In the genomic region with DNA sequence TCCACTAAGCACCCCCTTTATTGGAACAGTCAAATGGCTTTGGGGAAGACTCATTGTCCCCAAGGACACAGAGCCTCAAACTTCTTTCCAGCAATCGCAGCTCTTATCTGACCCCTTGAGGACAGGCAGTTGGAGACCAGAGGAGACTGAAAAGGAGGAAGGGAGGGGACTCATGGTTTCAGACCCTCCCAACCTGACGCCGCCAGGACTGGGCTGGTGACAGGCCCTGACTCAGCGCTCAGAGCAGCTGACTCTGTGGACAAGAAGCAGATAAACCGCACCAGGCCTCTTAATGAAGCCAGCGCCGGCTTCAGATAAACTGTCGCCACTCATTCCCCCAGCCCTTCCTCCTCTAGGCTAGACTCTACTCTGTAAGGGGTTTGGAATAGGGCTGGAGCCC, we compare ENCODE assay signal across 11 mouse cellular contexts. TPM values are rescaled to one million over a fixed set of nuclear protein-coding genes. Genes with fewer than 3 reads are reported as not detected.
A peak's percentile ranks its signal among the peaks of the same experiment; 100 is the strongest.
DNase-seq lines count a peak whose midpoint lies in the region; ATAC-seq lines count a peak whose summit lies in the region.
"Had no signal": no experiment of that assay in that cellular context is flagged by ENCODE, and none has a peak within 500 bp of the region (broad histone marks: within the 10 kb centered on the region; RNA-seq: fewer than 3 reads in every experiment).

No protein-coding gene starts in this region.

- H3K36me3 ChIP-seq in hindbrain, embryonic 11.5 days (ENCODE audit: control insufficient read depth, insufficient read depth, low read length), result no peaks in the 10 kb centered on the region

- 20% methylated on average over 8 of the region's 8 CpGs for WGBS in hindbrain, embryonic 11.5 days

- peak; percentile 97 for ATAC-seq in common myeloid progenitor, adult 5-6 weeks (replicated peaks; ENCODE audit: low read depth, poor library complexity, severe bottlenecking)
- no peak for ATAC-seq in activated CD4-positive, CD25-positive, alpha-beta regulatory T cell, adult 4 months
- no peak for ATAC-seq in hindbrain, embryonic 11.5 days (ENCODE audit: low FRiP score)

- DNase-seq in adrenal gland, postnatal 10 days, result peak; percentile 57
- DNase-seq in adrenal gland, adult 8-10 months, result no peak
- peak; percentile 41 to 43 for DNase-seq in heart, postnatal 14 days
- peak; percentile 26 to 62 for DNase-seq in lung, postnatal 4 days
- DNase-seq in gastrocnemius, postnatal 25 days, result no peak
- no peak for DNase-seq in hindbrain, embryonic 11.5 days (ENCODE audit: low spot score)
- DNase-seq: B cell, adult 2 months; gastrocnemius, adult 2 months had no signal

- 0 out of 2 replicates have a peak, but pooled peaks cover 3% of the 10 kb centered on the region for H3K4me1 ChIP-seq in hindbrain, embryonic 11.5 days (replicated peaks; ENCODE audit: control insufficient read depth, insufficient read depth, low read length)

- no peak overlapping the region for H3K27ac ChIP-seq in hindbrain, embryonic 11.5 days (ENCODE audit: low read depth, low read length)
- H3K27ac ChIP-seq: gastrocnemius, adult 2 months had no signal

- H3K4me3 ChIP-seq in hindbrain, embryonic 11.5 days (ENCODE audit: low read depth, low read length), result no peak overlapping the region
- H3K4me3 ChIP-seq: gastrocnemius, adult 2 months had no signal

- no peaks in the 10 kb centered on the region for H3K9me3 ChIP-seq in hindbrain, embryonic 11.5 days (ENCODE audit: control insufficient read depth, low read length)

- H3K4me2 ChIP-seq in hindbrain, embryonic 11.5 days (replicated peaks; ENCODE audit: low read depth, low read length), result no peak overlapping the region

- intact Hi-C loops in heart, postnatal 14 days (cut with DNase I), result no loop called here

- no peaks in the 10 kb centered on the region for H3K27me3 ChIP-seq in hindbrain, embryonic 11.5 days (ENCODE audit: control insufficient read depth, insufficient read depth, low read length)

- H3K9ac ChIP-seq in hindbrain, embryonic 11.5 days (ENCODE audit: low read depth, low read length), result no peak overlapping the region

RNA-seq across cellular contexts. Expression of a gene that starts 34.4 kb away (rescaled TPM):
- total RNA-seq in adrenal gland, postnatal 10 days (2021), result not detected
- not detected for total RNA-seq in adrenal gland, adult 8-10 months (2022)
- total RNA-seq in common myeloid progenitor, adult 5-6 weeks (2017), result not detected in 2 replicates
- total RNA-seq in heart, postnatal 14 days (2021), result not detected
- polyA plus RNA-seq in activated CD4-positive, CD25-positive, alpha-beta regulatory T cell, adult 4 months (2017; shearing (Covaris generic)), result not detected
- total RNA-seq in gastrocnemius, postnatal 25 days (2021), result not detected
- 7.3 and 8.2 TPM in 2 replicates for polyA plus RNA-seq in hindbrain, embryonic 11.5 days (2014; fragmentation: Nextera tagmentation; extraction: Ambion mirVana)
- total RNA-seq: gastrocnemius, adult 2 months; layer of hippocampus, postnatal 14 days had no signal

RNA-seq across cellular contexts. Expression of a gene that starts 49.6 kb away (rescaled TPM):
- 10 to 100 TPM; 16.3 to 16.7 TPM for total RNA-seq in adrenal gland, postnatal 10 days (2021)
- total RNA-seq in adrenal gland, adult 8-10 months (2022), result 10 to 100 TPM; 20.8 to 27.5 (median 23.7) TPM
- total RNA-seq in common myeloid progenitor, adult 5-6 weeks (2017), result 0.73 TPM in 1 of 2 replicates, not detected in the other
- 1 to 10 TPM in 1 of 2 experiments, under 1 TPM in 1; 0.78 to 1.3 TPM for total RNA-seq in heart, postnatal 14 days (2021)
- not detected for polyA plus RNA-seq in activated CD4-positive, CD25-positive, alpha-beta regulatory T cell, adult 4 months (2017; shearing (Covaris generic))
- under 1 TPM; 0.15 to 0.24 TPM for total RNA-seq in gastrocnemius, postnatal 25 days (2021)
- polyA plus RNA-seq in hindbrain, embryonic 11.5 days (2014; fragmentation: Nextera tagmentation; extraction: Ambion mirVana), result 64.9 and 67.5 TPM in 2 replicates
- total RNA-seq: layer of hippocampus, postnatal 14 days had no signal

Comparison
In these comparisons a context has a peak if more than half of its experiments do, and no peak if none do; other contexts are left out.
1. DNase-seq: peak in adrenal gland, postnatal 10 days (single experiment), heart, postnatal 14 days (2 of 2) and lung, postnatal 4 days (2 of 2); none in adrenal gland, adult 8-10 months (single experiment), gastrocnemius, postnatal 25 days (single experiment) and hindbrain, embryonic 11.5 days (single experiment).